Mouse (Mus musculus): ENCODE data around the gene Pvalb. TPM values are rescaled to one million over a fixed set of nuclear protein-coding genes. Genes with fewer than 3 reads are reported as not detected.

The Pvalb gene
- polyA plus RNA-seq, 1 experiment from 2014 or later = not detected

DNA sequence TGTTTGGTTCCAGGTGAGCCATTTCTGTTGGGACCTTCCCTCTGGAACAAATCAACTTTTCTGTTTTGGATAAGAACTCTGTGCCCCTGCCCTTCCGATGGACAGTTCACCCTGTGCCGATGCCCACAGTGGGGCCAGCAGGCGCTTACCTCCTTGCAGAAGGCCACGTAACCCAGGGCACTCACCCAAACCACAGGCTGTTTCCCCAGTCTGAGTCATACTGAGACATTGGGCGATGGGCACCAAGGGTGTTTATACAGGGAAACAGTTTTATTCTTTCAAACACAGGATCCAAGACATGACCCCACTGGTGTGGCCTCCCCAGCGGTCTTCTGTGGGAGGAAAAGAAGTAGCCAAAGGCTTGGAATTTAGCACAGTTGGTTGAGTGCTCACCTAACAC, 50.8 kb downstream of the Pvalb start:
- WGBS = 92% methylated on average over 6 of the region's 6 CpGs
- DNase-seq (ENCODE audit: low spot score, missing footprints) = no peak

GRCm38 (mm10) chr15:78153045-78153775, 53.0 kb downstream of the Pvalb start:
- WGBS = 41% methylated on average over 11 of the region's 11 CpGs
- no peaks in the 10 kb centered on the region for H3K27me3 ChIP-seq (ENCODE audit: control insufficient read depth, insufficient read depth, low read length)
- H3K4me1 ChIP-seq (ENCODE audit: control insufficient read depth, insufficient read depth, low read length) = peaks cover 2% of the 10 kb centered on the region; the same call in 1 of the 2 replicates
- no peak overlapping the region for H3K27ac ChIP-seq (ENCODE audit: low read depth, low read length)
- no peaks in the 10 kb centered on the region for H3K36me3 ChIP-seq (ENCODE audit: control insufficient read depth, insufficient read depth, low read length)
- DNase-seq (ENCODE audit: low spot score, missing footprints) (no peak), ATAC-seq (ENCODE audit: low FRiP score) (no peak)
- no peaks in the 10 kb centered on the region for H3K9me3 ChIP-seq (ENCODE audit: control insufficient read depth, low read length)
- H3K4me3 ChIP-seq (ENCODE audit: low read depth, low read length) = no peak overlapping the region
- no peak overlapping the region for H3K9ac ChIP-seq (ENCODE audit: low read length)
- no peak overlapping the region for H3K4me2 ChIP-seq

More for the DNA sequence above, 50.8 kb downstream of the Pvalb start:
- H3K27me3 ChIP-seq (ENCODE audit: control insufficient read depth, insufficient read depth, low read length) = no peaks in the 10 kb centered on the region
- H3K9ac ChIP-seq (ENCODE audit: low read length) = no peak overlapping the region
- no peak overlapping the region for H3K4me2 ChIP-seq
- H3K4me1 ChIP-seq (ENCODE audit: control insufficient read depth, insufficient read depth, low read length) = peaks cover 2% of the 10 kb centered on the region; the same call in 1 of the 2 replicates
- no peak for ATAC-seq (ENCODE audit: low FRiP score)
- H3K27ac ChIP-seq (ENCODE audit: low read depth, low read length) = no peak overlapping the region
- no peak overlapping the region for H3K4me3 ChIP-seq (ENCODE audit: low read depth, low read length)
- no peaks in the 10 kb centered on the region for H3K9me3 ChIP-seq (ENCODE audit: control insufficient read depth, low read length)
- H3K36me3 ChIP-seq (ENCODE audit: control insufficient read depth, insufficient read depth, low read length) = no peaks in the 10 kb centered on the region; the same call in 1 of the 2 replicates

GRCm38 (mm10) chr15:78148565-78148964, 57.6 kb downstream of the Pvalb start:
- Histone ChIP-seq H3K27me3 (ENCODE audit: control insufficient read depth, insufficient read depth, low read length) (no peaks in the 10 kb centered on the region), H3K36me3 (ENCODE audit: control insufficient read depth, insufficient read depth, low read length) (no peaks in the 10 kb centered on the region), H3K27ac (ENCODE audit: low read depth, low read length) (no peak overlapping the region), H3K9ac (ENCODE audit: low read length) (no peak overlapping the region), H3K9me3 (ENCODE audit: control insufficient read depth, low read length) (no peaks in the 10 kb centered on the region), H3K4me3 (ENCODE audit: low read depth, low read length) (no peak overlapping the region), H3K4me1 (ENCODE audit: control insufficient read depth, insufficient read depth, low read length) (peaks cover 2% of the 10 kb centered on the region; the same call in 1 of the 2 replicates), H3K4me2 (no peak overlapping the region)
- WGBS = 82% methylated on average over 7 of the region's 7 CpGs
- ATAC-seq (ENCODE audit: low FRiP score) (no peak), DNase-seq (ENCODE audit: low spot score, missing footprints) (no peak)

Other genes with a start within 250 kb of the Pvalb start
- 5.0 and 6.1 TPM in 2 replicates for gene Foxred2, start 249.7 kb downstream of the Pvalb start, polyA plus RNA-seq (2014; fragmentation: Nextera tagmentation; extraction: Ambion mirVana)
- 256 and 259 TPM in 2 replicates for gene Eif3d, start 235.6 kb downstream of the Pvalb start, polyA plus RNA-seq (2014; fragmentation: Nextera tagmentation; extraction: Ambion mirVana)
- 1.1 and 1.7 TPM in 2 replicates for gene Cacng2, start 86.4 kb downstream of the Pvalb start, polyA plus RNA-seq (2014; fragmentation: Nextera tagmentation; extraction: Ambion mirVana)
- 138 and 148 TPM in 2 replicates for gene Ift27, start 32.3 kb downstream of the Pvalb start, polyA plus RNA-seq (2014; fragmentation: Nextera tagmentation; extraction: Ambion mirVana)
- gene Ncf4, start 38.4 kb upstream of the Pvalb start, polyA plus RNA-seq (2014; fragmentation: Nextera tagmentation; extraction: Ambion mirVana) = 6.9 and 7.9 TPM in 2 replicates
- gene Csf2rb2, start 99.3 kb upstream of the Pvalb start, polyA plus RNA-seq (2014; fragmentation: Nextera tagmentation; extraction: Ambion mirVana) = 0.23 and 0.32 TPM in 2 replicates
- gene Csf2rb, start 119.4 kb upstream of the Pvalb start, polyA plus RNA-seq (2014; fragmentation: Nextera tagmentation; extraction: Ambion mirVana) = 1.5 and 1.8 TPM in 2 replicates
- gene Tex33, start 189.5 kb upstream of the Pvalb start, polyA plus RNA-seq (2014; fragmentation: Nextera tagmentation; extraction: Ambion mirVana) = not detected in 2 replicates
- gene Tst, start 199.5 kb upstream of the Pvalb start, polyA plus RNA-seq (2014; fragmentation: Nextera tagmentation; extraction: Ambion mirVana) = 6.1 and 8.3 TPM in 2 replicates
- gene Mpst, start 200.0 kb upstream of the Pvalb start, polyA plus RNA-seq (2014; fragmentation: Nextera tagmentation; extraction: Ambion mirVana) = 2.0 and 2.3 TPM in 2 replicates
- 59.1 and 60.5 TPM in 2 replicates for gene Kctd17, start 222.2 kb upstream of the Pvalb start, polyA plus RNA-seq (2014; fragmentation: Nextera tagmentation; extraction: Ambion mirVana)